Mouse (Mus musculus): Measurements from ENCODE around the gene Stim2. TPM values are rescaled to one million over a fixed set of nuclear protein-coding genes. Genes with fewer than 3 reads are reported as not detected.

Gene Stim2
- polyA plus RNA-seq, 1 experiment from 2014 or later = 11.5 TPM

- H3K4me3 ChIP-seq = no peak overlapping the region
- no peak overlapping the region for H3K27ac ChIP-seq
- 99% methylated on average over 2 of the region's 2 CpGs for WGBS
- DNase-seq (ENCODE audit: low spot score) = no peak
- no peaks in the 10 kb centered on the region for H3K9me3 ChIP-seq (replicated peaks)
- no peaks in the 10 kb centered on the region for H3K36me3 ChIP-seq
- H3K27me3 ChIP-seq (ENCODE audit: low read depth, poor library complexity, severe bottlenecking) = no peaks in the 10 kb centered on the region
- H3K4me1 ChIP-seq = no peaks in the 10 kb centered on the region
These were observed 27.3 kb downstream of the Stim2 start for GRCm38 (mm10) chr5:54025630-54026029.

GRCm38 (mm10) chr5:54033217-54033616 is 34.9 kb downstream of the Stim2 start:
- Histone ChIP-seq H3K4me3 (no peak overlapping the region), H3K27ac (no peak overlapping the region), H3K36me3 (no peaks in the 10 kb centered on the region), H3K9me3 (replicated peaks) (no peaks in the 10 kb centered on the region), H3K4me1 (peaks cover 13% of the 10 kb centered on the region), H3K27me3 (ENCODE audit: low read depth, poor library complexity, severe bottlenecking) (no peaks in the 10 kb centered on the region)
- DNase-seq (ENCODE audit: low spot score) = no peak
- 82% methylated on average over 5 of the region's 5 CpGs for WGBS

- 61% methylated on average over 1 of the region's 1 CpGs for WGBS
- Histone ChIP-seq H3K4me1 (peaks cover 18% of the 10 kb centered on the region), H3K36me3 (no peaks in the 10 kb centered on the region), H3K4me3 (no peak overlapping the region), H3K27me3 (ENCODE audit: low read depth, poor library complexity, severe bottlenecking) (no peaks in the 10 kb centered on the region), H3K9me3 (replicated peaks) (no peaks in the 10 kb centered on the region), H3K27ac (no peak overlapping the region)
- DNase-seq (ENCODE audit: low spot score) = no peak
These were observed 36.4 kb downstream of the Stim2 start for GRCm38 (mm10) chr5:54034680-54035079.

GRCm38 (mm10) chr5:54038615-54039014 is 40.3 kb downstream of the Stim2 start:
- 69% methylated on average over 4 of the region's 4 CpGs for whole genome bisulfite sequencing
- H3K9me3 ChIP-seq (replicated peaks) = no peaks in the 10 kb centered on the region

GRCm38 (mm10) chr5:54040527-54040926 is 42.2 kb downstream of the Stim2 start:
- no peaks in the 10 kb centered on the region for H3K36me3 ChIP-seq
- no peak for DNase-seq (ENCODE audit: low spot score)
- H3K27ac ChIP-seq = no peak overlapping the region
- H3K27me3 ChIP-seq (ENCODE audit: low read depth, poor library complexity, severe bottlenecking) = no peaks in the 10 kb centered on the region
- peaks cover 19% of the 10 kb centered on the region for H3K4me1 ChIP-seq
- no peaks in the 10 kb centered on the region for H3K9me3 ChIP-seq (replicated peaks)
- WGBS = 85% methylated on average over 8 of the region's 8 CpGs
- no peak overlapping the region for H3K4me3 ChIP-seq

More at GRCm38 (mm10) chr5:54038615-54039014, 40.3 kb downstream of the Stim2 start:
- no peaks in the 10 kb centered on the region for H3K36me3 ChIP-seq
- peaks cover 31% of the 10 kb centered on the region for H3K4me1 ChIP-seq
- no peaks in the 10 kb centered on the region for H3K27me3 ChIP-seq (ENCODE audit: low read depth, poor library complexity, severe bottlenecking)
- no peak for DNase-seq (ENCODE audit: low spot score)
- no peak overlapping the region for H3K27ac ChIP-seq
- no peak overlapping the region for H3K4me3 ChIP-seq

GRCm38 (mm10) chr5:54042013-54042412 is 43.7 kb downstream of the Stim2 start:
- H3K4me3 ChIP-seq = no peak overlapping the region
- H3K36me3 ChIP-seq = no peaks in the 10 kb centered on the region
- H3K4me1 ChIP-seq = peaks cover 18% of the 10 kb centered on the region
- WGBS = 91% methylated on average over 7 of the region's 7 CpGs
- DNase-seq (ENCODE audit: low spot score) = no peak
- no peaks in the 10 kb centered on the region for H3K9me3 ChIP-seq (replicated peaks)
- no peaks in the 10 kb centered on the region for H3K27me3 ChIP-seq (ENCODE audit: low read depth, poor library complexity, severe bottlenecking)
- no peak overlapping the region for H3K27ac ChIP-seq

GRCm38 (mm10) chr5:54045523-54045922 is 47.2 kb downstream of the Stim2 start:
- no peak for DNase-seq (ENCODE audit: low spot score)
- no peaks in the 10 kb centered on the region for H3K27me3 ChIP-seq (ENCODE audit: low read depth, poor library complexity, severe bottlenecking)

GRCm38 (mm10) chr5:54046432-54046831 is 48.1 kb downstream of the Stim2 start:
- DNase-seq (ENCODE audit: low spot score) = no peak
- Histone ChIP-seq H3K4me1 (0 out of 2 replicates have a peak, but pooled peaks cover 8% of the 10 kb centered on the region), H3K27ac (no peak overlapping the region), H3K4me3 (no peak overlapping the region), H3K9me3 (replicated peaks) (no peaks in the 10 kb centered on the region), H3K36me3 (no peaks in the 10 kb centered on the region), H3K27me3 (ENCODE audit: low read depth, poor library complexity, severe bottlenecking) (no peaks in the 10 kb centered on the region)
- 69% methylated on average over 1 of the region's 1 CpGs for WGBS

More at GRCm38 (mm10) chr5:54045523-54045922, 47.2 kb downstream of the Stim2 start:
- Histone ChIP-seq H3K4me1 (peaks cover 9% of the 10 kb centered on the region), H3K27ac (no peak overlapping the region), H3K4me3 (no peak overlapping the region), H3K36me3 (no peaks in the 10 kb centered on the region), H3K9me3 (replicated peaks) (no peaks in the 10 kb centered on the region)
- 86% methylated on average over 3 of the region's 3 CpGs for WGBS

GRCm38 (mm10) chr5:54049145-54049733 is 50.9 kb downstream of the Stim2 start:
- WGBS = 44% methylated on average over 4 of the region's 4 CpGs

GRCm38 (mm10) chr5:54049940-54050339 is 51.6 kb downstream of the Stim2 start:
- no peak overlapping the region for H3K27ac ChIP-seq
- DNase-seq (ENCODE audit: low spot score) = no peak
- peaks cover 6% of the 10 kb centered on the region; the same call in 1 of the 2 replicates for H3K36me3 ChIP-seq
- WGBS = 92% methylated on average over 5 of the region's 5 CpGs
- H3K4me3 ChIP-seq = no peak overlapping the region
- no peaks in the 10 kb centered on the region for H3K27me3 ChIP-seq (ENCODE audit: low read depth, poor library complexity, severe bottlenecking)
- no peaks in the 10 kb centered on the region for H3K9me3 ChIP-seq (replicated peaks)
- 0 out of 2 replicates have a peak, but pooled peaks cover 8% of the 10 kb centered on the region for H3K4me1 ChIP-seq

More at GRCm38 (mm10) chr5:54049145-54049733, 50.9 kb downstream of the Stim2 start:
- Histone ChIP-seq H3K36me3 (0 out of 2 replicates have a peak, but pooled peaks cover 2% of the 10 kb centered on the region), H3K9me3 (replicated peaks) (no peaks in the 10 kb centered on the region), H3K27me3 (ENCODE audit: low read depth, poor library complexity, severe bottlenecking) (no peaks in the 10 kb centered on the region), H3K4me1 (0 out of 2 replicates have a peak, but pooled peaks cover 8% of the 10 kb centered on the region), H3K27ac (no peak overlapping the region), H3K4me3 (no peak overlapping the region)
- DNase-seq (ENCODE audit: low spot score) = no peak

- no peaks in the 10 kb centered on the region for H3K9me3 ChIP-seq (replicated peaks)
- no peak for DNase-seq (ENCODE audit: low spot score)
- no peak overlapping the region for H3K4me3 ChIP-seq
- H3K4me1 ChIP-seq = 0 out of 2 replicates have a peak, but pooled peaks cover 8% of the 10 kb centered on the region
- WGBS = 77% methylated on average over 3 of the region's 3 CpGs
- H3K27ac ChIP-seq = no peak overlapping the region
- H3K27me3 ChIP-seq (ENCODE audit: low read depth, poor library complexity, severe bottlenecking) = no peaks in the 10 kb centered on the region
- peaks cover 10% of the 10 kb centered on the region; the same call in 1 of the 2 replicates for H3K36me3 ChIP-seq
These were observed 52.8 kb downstream of the Stim2 start for GRCm38 (mm10) chr5:54051056-54051455.

- 89% methylated on average over 6 of the region's 6 CpGs for WGBS
- Histone ChIP-seq H3K27me3 (ENCODE audit: low read depth, poor library complexity, severe bottlenecking) (no peaks in the 10 kb centered on the region), H3K9me3 (replicated peaks) (no peaks in the 10 kb centered on the region)
These were observed 53.9 kb downstream of the Stim2 start for GRCm38 (mm10) chr5:54052205-54052604.

GRCm38 (mm10) chr5:54053673-54054366 is 55.5 kb downstream of the Stim2 start:
- H3K36me3 ChIP-seq = peaks cover 20% of the 10 kb centered on the region
- no peak overlapping the region for H3K4me3 ChIP-seq
- H3K27me3 ChIP-seq (ENCODE audit: low read depth, poor library complexity, severe bottlenecking) = no peaks in the 10 kb centered on the region
- H3K9me3 ChIP-seq (replicated peaks) = no peaks in the 10 kb centered on the region
- no peak overlapping the region for H3K27ac ChIP-seq
- no peak for DNase-seq (ENCODE audit: low spot score)
- H3K4me1 ChIP-seq = 0 out of 2 replicates have a peak, but pooled peaks cover 8% of the 10 kb centered on the region
- 86% methylated on average over 7 of the region's 7 CpGs for WGBS

More at GRCm38 (mm10) chr5:54052205-54052604, 53.9 kb downstream of the Stim2 start:
- Histone ChIP-seq H3K4me1 (0 out of 2 replicates have a peak, but pooled peaks cover 8% of the 10 kb centered on the region), H3K36me3 (peaks cover 10% of the 10 kb centered on the region; the same call in 1 of the 2 replicates), H3K4me3 (no peak overlapping the region), H3K27ac (no peak overlapping the region)
- DNase-seq (ENCODE audit: low spot score) = no peak

All from limb, embryonic 10.5 days (tissue).